Mouse (Mus musculus): ENCODE measurements around the gene Kcnq1. TPM values are rescaled to one million over a fixed set of nuclear protein-coding genes. Genes with fewer than 3 reads are reported as not detected.

Gene Kcnq1
- polyA plus RNA-seq, 1 experiment from 2014 or later: 0.05 TPM

- TF ChIP-seq CTCF (IDR thresholded peaks at IDR 0.05): no peak
- in situ Hi-C loops (cut with MboI; ENCODE audit: low pct_unique_long_range_greater_than_20kb): loop anchor here (25.0 kb wide), 1 partner anchor 486 kb away; no protein-coding TSS in a partner anchor
- H3K27me3 ChIP-seq: no peaks in the 10 kb centered on the region
- no peak for DNase-seq (ENCODE audit: low read depth, low spot score)
- ChIA-PET POLR2A (no interaction called here), CTCF (interaction anchor here (0.9 to 1.1 kb wide), 3 partner anchors 275 to 323 kb away, joined by 3 read pairs; no protein-coding TSS in a partner anchor)
- no peak for ATAC-seq
Observed at GRCm38 (mm10) chr7:143473347-143474101, 367.4 kb downstream of the Kcnq1 start, which contains the start of gene Slc22a18. TSS of gene Slc22a18 (plus strand) at chr7:143473736.

DNA sequence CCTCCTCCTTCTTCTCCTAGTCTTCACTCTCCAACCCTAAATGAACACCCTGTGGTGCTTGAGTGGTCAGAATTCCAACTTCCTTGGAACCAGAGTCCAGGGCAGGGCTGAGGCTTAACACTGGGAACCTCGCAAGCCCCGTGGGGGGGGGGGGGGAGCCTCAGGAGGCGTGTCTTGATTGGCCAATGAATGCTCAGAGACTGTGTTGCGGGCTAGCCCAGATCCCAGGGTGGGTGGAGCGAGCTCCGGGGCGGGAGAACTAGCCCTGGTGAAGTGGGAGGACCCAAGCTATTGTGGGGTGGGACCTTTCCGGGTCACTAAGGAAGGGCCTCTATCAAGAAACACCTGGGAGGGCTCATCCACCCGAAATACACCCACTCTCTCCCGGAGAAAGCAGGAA lies 368.6 kb downstream of the Kcnq1 start:
- POLR2A ChIA-PET: no interaction called here
- no peak for TF ChIP-seq CTCF (IDR thresholded peaks at IDR 0.05)
- CTCF ChIA-PET: interaction anchor here (1.6 kb wide), 1 partner anchor 9 kb away, joined by 5 read pairs; no protein-coding TSS in a partner anchor
- no peak for ATAC-seq
- in situ Hi-C loops (cut with MboI; ENCODE audit: low pct_unique_long_range_greater_than_20kb): loop anchor here (25.0 kb wide), 1 partner anchor 488 kb away; no protein-coding TSS in a partner anchor
- no peaks in the 10 kb centered on the region for H3K27me3 ChIP-seq
- no peak for DNase-seq (ENCODE audit: low read depth, low spot score)

GRCm38 (mm10) chr7:143475876-143476275 lies 369.7 kb downstream of the Kcnq1 start:
- DNase-seq (ENCODE audit: low read depth, low spot score) (no peak), ATAC-seq (peak; percentile 61)
- in situ Hi-C loops (cut with MboI; ENCODE audit: low pct_unique_long_range_greater_than_20kb): no loop called here
- ChIA-PET CTCF (interaction anchor here (0.6 to 1.6 kb wide), 3 partner anchors 10 to 12 kb away, joined by 3 to 5 read pairs (median 3); no protein-coding TSS in a partner anchor), POLR2A (no interaction called here)
- no peak for TF ChIP-seq CTCF (IDR thresholded peaks at IDR 0.05)
- H3K27me3 ChIP-seq: peaks cover 3% of the 10 kb centered on the region

Other genes with a start within 250 kb of the Kcnq1 start
- not detected for gene Th, start 175.2 kb upstream of the Kcnq1 start, polyA plus RNA-seq (2021)
- 0.08 TPM for gene Ascl2, start 137.1 kb upstream of the Kcnq1 start, polyA plus RNA-seq (2021)
- 0.14 TPM for gene Tspan32, start 101.3 kb upstream of the Kcnq1 start, polyA plus RNA-seq (2021)
- 622 TPM for gene Cd81, start 53.6 kb upstream of the Kcnq1 start, polyA plus RNA-seq (2021)
- gene Tssc4, start 37.1 kb upstream of the Kcnq1 start, polyA plus RNA-seq (2021): 42.0 TPM
- gene Trpm5, start 11.7 kb upstream of the Kcnq1 start, polyA plus RNA-seq (2021): 1.6 TPM

All from Patski (cell line).